Mouse (Mus musculus) stomach, embryonic 15.5 days (tissue): ENCODE data around the gene Lsamp. TPM values are rescaled to one million over a fixed set of nuclear protein-coding genes. Genes with fewer than 3 reads are reported as not detected.

ENCODE experiments used
- ATAC-seq: fragments of 200-750 bp; cut with Nextera tagmentation; 2 replicates; pipeline ENCODE4 v1.8.0; 2017; ENCODE audit warnings: low read depth, moderate number of reproducible peaks, moderate TSS enrichment; ENCODE audit not compliant: insufficient read depth, low FRiP score
- H3K27ac ChIP-seq: fragments of 300-500 bp; sonication (generic); 2 replicates; pipeline ENCODE4 v1.5.1; 2015; ENCODE audit warnings: mild to moderate bottlenecking, inconsistent platforms
- H3K27me3 ChIP-seq: fragments of 300-500 bp; sonication (generic); replicated peaks from 2 replicates; pipeline ENCODE4 v1.6.1; 2015; ENCODE audit warnings: inconsistent platforms
- H3K36me3 ChIP-seq: fragments of 300-500 bp; sonication (generic); 2 replicates; pipeline ENCODE4 v1.6.1; 2015; ENCODE audit warnings: inconsistent platforms
- H3K4me1 ChIP-seq: fragments of 300-500 bp; sonication (generic); 2 replicates; pipeline ENCODE4 v1.6.1; 2015; ENCODE audit warnings: inconsistent platforms
- H3K4me2 ChIP-seq: fragments of 300-500 bp; sonication (generic); 2 replicates; pipeline ENCODE4 v1.6.1; 2015; ENCODE audit warnings: mild to moderate bottlenecking, inconsistent platforms
- H3K4me3 ChIP-seq: fragments of 300-500 bp; sonication (generic); replicated peaks from 2 replicates; pipeline ENCODE4 v1.5.1; 2015; ENCODE audit warnings: inconsistent platforms
- H3K9ac ChIP-seq: fragments of 300-500 bp; sonication (generic); 2 replicates; pipeline ENCODE4 v1.6.1; 2015; ENCODE audit warnings: inconsistent platforms
- H3K9me3 ChIP-seq: fragments of 300-500 bp; sonication (generic); 2 replicates; pipeline ENCODE4 v1.6.1; 2016; ENCODE audit warnings: inconsistent platforms
- WGBS: fragments of 180-500 bp; shearing (Covaris S2); methylation state at CpG from one replicate; pipeline ENCODE4 v1.1.7; 2015; 5-methylcytosine and 5-hydroxymethylcytosine counted together
- polyA plus RNA-seq: library from polyadenylated mRNA; unstranded; fragments of >200 nt; fragmentation: Nextera tagmentation; extraction: Ambion mirVana; gene quantifications from 2 replicates; pipeline ENCODE4 v1.2.1, GENCODE M21; 2015

Lsamp gene
- polyA plus RNA-seq, 1 experiment from 2014 or later: 8.5 TPM

DNA sequence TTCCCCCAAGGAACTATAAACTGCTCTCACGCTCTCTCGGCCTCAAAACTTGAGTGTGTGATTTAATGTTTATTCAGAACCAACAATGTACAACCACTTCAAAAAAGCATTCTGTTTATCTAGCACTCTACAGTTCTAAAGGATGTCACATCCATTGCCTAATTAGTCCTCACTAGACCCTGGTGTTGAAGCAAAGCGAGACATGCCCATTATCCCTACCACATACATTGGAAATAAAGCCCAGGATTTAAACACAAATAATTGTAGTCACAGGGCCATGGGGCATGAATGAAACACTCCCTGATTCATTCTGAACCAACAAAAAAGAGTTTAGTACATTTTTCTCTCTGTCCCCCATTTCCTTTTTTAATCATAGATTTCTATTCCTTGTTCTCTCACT is 1567.0 kb downstream of the Lsamp start:
- no peaks in the 10 kb centered on the region for H3K27me3 ChIP-seq
- H3K9me3 ChIP-seq: no peaks in the 10 kb centered on the region
- H3K9ac ChIP-seq: no peak overlapping the region
- 73% methylated on average over 3 of the region's 3 CpGs for WGBS
- no peak overlapping the region for H3K27ac ChIP-seq
- no peak overlapping the region for H3K4me2 ChIP-seq
- H3K4me3 ChIP-seq: no peak overlapping the region
- no peak for ATAC-seq
- H3K4me1 ChIP-seq: no peaks in the 10 kb centered on the region
- no peaks in the 10 kb centered on the region for H3K36me3 ChIP-seq

DNA sequence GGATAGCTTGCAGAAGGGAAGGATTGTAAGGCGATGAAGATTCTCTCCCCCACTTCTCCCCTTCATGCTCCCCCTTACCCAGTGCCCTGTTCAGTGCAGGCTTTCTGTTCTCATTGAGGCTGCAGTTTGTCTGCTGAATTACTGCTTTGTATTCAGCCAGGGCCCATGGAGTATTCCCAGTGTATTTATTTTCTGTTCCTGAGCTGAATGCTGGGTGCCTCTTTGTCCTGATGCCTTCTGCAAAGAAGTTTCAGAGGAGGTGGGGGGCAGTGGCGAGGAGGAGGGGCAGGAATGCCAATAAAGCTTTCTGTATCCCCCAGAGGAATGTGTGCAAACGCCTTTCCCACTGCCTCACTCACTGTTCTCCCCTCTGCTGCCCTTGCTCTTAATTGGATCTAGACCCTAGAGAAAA is 1567.7 kb downstream of the Lsamp start:
- 28% methylated on average over 3 of the region's 3 CpGs for WGBS
- Histone ChIP-seq H3K36me3 (no peaks in the 10 kb centered on the region), H3K27ac (no peak overlapping the region), H3K4me2 (no peak overlapping the region), H3K27me3 (no peaks in the 10 kb centered on the region), H3K4me1 (no peaks in the 10 kb centered on the region), H3K4me3 (no peak overlapping the region), H3K9me3 (no peaks in the 10 kb centered on the region), H3K9ac (no peak overlapping the region)
- ATAC-seq: peak; percentile 27; the same call in 1 of the 2 replicates

DNA sequence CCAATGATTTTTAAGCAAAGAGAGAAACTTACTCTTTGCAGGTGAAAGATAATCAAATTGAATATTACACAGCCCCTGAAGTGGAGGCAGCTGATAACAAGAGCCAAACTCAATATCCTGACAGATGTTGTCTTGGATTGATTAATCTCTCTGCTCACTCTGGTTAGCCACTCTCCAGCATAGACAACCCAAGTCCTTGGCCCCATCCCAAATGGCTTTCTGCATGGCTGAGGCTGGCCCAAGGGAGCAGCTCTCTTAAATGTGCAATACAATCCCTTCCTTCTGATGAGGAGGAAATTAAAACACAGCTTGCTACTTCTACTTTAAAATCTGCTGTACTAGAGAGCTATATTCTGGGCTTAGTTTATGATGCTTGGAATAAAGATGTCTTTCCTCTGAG is 1572.9 kb downstream of the Lsamp start:
- Histone ChIP-seq H3K9me3 (no peaks in the 10 kb centered on the region), H3K36me3 (no peaks in the 10 kb centered on the region), H3K27me3 (no peaks in the 10 kb centered on the region), H3K9ac (no peak overlapping the region), H3K27ac (no peak overlapping the region), H3K4me3 (no peak overlapping the region), H3K4me2 (no peak overlapping the region), H3K4me1 (no peaks in the 10 kb centered on the region)
- ATAC-seq: no peak

DNA sequence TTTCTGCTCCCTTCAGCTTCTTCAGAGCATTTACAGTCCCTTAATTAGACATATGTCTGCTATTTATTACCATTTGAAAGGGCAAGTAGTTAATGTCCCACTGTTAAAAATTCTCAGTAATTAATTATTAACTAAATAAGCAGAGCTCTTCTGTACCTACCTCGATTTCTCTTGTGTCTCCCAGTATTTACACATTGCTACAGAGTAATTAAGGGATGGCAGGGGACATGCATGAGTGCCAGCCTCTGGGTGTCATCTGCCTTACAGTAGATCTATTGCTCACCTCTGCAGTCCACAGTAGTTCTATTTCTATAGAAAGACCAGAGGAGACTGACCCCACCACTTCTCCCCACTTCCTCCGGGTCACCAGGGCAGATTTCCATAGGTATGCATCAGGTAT is 1581.1 kb downstream of the Lsamp start:
- ATAC-seq: no peak
- no peak overlapping the region for H3K27ac ChIP-seq

DNA sequence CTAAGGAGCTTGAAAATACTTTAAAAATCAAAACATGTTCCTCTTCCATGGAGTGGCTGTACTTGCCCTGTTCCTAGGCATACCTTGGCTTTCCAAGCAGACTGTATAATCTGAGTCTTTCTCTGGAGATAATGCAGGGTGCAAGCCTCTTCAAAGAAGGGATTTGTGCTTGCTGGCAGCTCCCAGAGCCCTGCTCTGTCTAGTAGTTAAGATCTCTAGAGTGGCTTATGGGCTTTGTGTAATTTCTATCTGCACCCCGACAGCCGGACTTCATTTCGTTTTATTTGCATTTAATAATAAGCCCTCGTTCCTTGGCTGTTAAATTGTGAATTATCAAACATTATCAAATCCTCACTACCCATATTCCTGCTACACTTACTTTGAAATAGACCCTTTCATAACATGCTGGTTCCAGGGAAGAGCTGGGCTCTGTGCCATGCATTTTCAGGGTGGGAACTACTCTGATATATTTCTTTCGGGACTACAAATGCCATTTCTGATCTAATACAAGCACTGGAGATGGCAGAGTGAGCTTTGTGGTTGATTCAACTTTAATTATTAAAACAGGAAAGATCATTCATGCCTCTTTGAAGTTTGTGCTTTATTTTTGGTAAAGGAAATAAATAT is 1604.6 kb downstream of the Lsamp start:
- H3K4me3 ChIP-seq: no peak overlapping the region
- H3K36me3 ChIP-seq: no peaks in the 10 kb centered on the region
- ATAC-seq: no peak
- H3K4me2 ChIP-seq: no peak overlapping the region
- 72% methylated on average over 5 of the region's 5 CpGs for WGBS
- H3K9ac ChIP-seq: no peak overlapping the region
- H3K27ac ChIP-seq: no peak overlapping the region
- H3K27me3 ChIP-seq: no peaks in the 10 kb centered on the region
- H3K9me3 ChIP-seq: no peaks in the 10 kb centered on the region
- no peaks in the 10 kb centered on the region for H3K4me1 ChIP-seq

More for the DNA sequence above, 1581.1 kb downstream of the Lsamp start:
- 39% methylated on average over 2 of the region's 2 CpGs for WGBS
- no peaks in the 10 kb centered on the region for H3K27me3 ChIP-seq
- H3K9ac ChIP-seq: no peak overlapping the region
- H3K4me2 ChIP-seq: no peak overlapping the region
- H3K4me3 ChIP-seq: no peak overlapping the region
- H3K4me1 ChIP-seq: no peaks in the 10 kb centered on the region
- no peaks in the 10 kb centered on the region for H3K9me3 ChIP-seq
- no peaks in the 10 kb centered on the region for H3K36me3 ChIP-seq

DNA sequence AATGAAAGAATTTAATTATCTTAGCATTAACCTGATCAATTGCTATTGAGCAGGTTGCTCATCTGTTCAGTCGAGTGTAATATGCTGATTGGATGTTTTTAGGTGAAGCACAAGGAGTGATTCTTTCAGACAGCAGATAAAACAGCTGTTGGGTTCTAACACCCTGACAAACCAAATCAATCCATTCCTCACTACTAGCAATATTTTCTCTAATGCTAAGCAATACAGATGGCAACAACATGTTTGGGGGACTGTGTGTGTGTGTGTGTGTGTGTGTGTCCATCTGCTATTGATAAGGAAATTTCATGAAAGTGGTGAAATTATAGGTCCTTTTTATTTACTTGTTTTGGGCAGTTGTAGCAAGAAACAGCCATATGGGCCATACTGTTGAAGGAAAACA is 1628.1 kb downstream of the Lsamp start:
- Histone ChIP-seq H3K9ac (no peak overlapping the region), H3K27ac (no peak overlapping the region), H3K36me3 (no peaks in the 10 kb centered on the region), H3K27me3 (no peaks in the 10 kb centered on the region), H3K4me2 (no peak overlapping the region), H3K4me3 (no peak overlapping the region), H3K4me1 (no peaks in the 10 kb centered on the region), H3K9me3 (no peaks in the 10 kb centered on the region)
- WGBS: 61% methylated on average over 1 of the region's 1 CpGs
- no peak for ATAC-seq

DNA sequence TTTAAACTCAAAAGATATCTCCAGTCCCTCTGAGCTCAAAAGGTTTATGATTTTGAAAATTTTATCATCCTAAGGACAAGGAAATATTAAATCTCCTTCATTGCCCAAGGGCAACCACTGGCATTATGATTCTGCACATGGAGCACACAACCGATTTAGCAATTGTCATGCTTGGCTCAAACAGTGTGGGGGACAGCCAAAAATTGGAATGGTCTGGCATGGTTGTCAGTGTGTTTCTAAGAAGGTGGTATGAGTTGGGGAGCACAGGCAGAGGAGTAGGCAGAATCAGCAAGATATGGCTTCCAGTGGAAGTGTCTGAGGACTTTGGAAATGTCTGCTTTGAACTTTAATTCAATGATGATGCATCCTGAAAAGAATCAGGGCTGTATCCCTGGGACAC is 1639.7 kb downstream of the Lsamp start:
- Histone ChIP-seq H3K4me3 (no peak overlapping the region), H3K27me3 (no peaks in the 10 kb centered on the region), H3K36me3 (no peaks in the 10 kb centered on the region), H3K4me1 (no peaks in the 10 kb centered on the region), H3K9ac (no peak overlapping the region), H3K4me2 (no peak overlapping the region), H3K27ac (no peak overlapping the region), H3K9me3 (no peaks in the 10 kb centered on the region)
- no peak for ATAC-seq
- 92% methylated on average over 1 of the region's 1 CpGs for WGBS

DNA sequence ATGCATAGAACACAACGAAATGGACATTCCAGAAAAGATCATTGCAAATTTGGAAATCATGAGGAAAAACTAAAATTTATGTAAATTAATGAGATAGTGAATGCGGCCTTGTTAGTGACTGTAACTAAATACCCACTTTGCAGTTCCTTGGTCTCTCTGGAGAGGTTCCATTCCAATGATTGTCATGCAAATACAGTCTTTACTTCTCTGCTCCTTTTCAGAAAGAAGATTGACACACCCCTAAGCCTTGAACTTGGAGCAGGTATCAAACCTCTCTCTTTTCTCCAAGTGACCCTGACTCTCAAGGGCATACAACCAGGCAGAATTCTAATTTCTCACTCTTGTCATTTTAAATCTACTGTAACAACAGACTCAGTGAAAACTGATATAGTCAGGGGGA is 1649.7 kb downstream of the Lsamp start:
- WGBS: 69% methylated on average over 2 of the region's 2 CpGs
- no peaks in the 10 kb centered on the region for H3K36me3 ChIP-seq
- H3K9me3 ChIP-seq: no peaks in the 10 kb centered on the region
- H3K4me2 ChIP-seq: no peak overlapping the region
- no peak overlapping the region for H3K27ac ChIP-seq
- H3K4me1 ChIP-seq: no peaks in the 10 kb centered on the region
- H3K9ac ChIP-seq: no peak overlapping the region
- H3K27me3 ChIP-seq: no peaks in the 10 kb centered on the region
- no peak for ATAC-seq
- H3K4me3 ChIP-seq: no peak overlapping the region

DNA sequence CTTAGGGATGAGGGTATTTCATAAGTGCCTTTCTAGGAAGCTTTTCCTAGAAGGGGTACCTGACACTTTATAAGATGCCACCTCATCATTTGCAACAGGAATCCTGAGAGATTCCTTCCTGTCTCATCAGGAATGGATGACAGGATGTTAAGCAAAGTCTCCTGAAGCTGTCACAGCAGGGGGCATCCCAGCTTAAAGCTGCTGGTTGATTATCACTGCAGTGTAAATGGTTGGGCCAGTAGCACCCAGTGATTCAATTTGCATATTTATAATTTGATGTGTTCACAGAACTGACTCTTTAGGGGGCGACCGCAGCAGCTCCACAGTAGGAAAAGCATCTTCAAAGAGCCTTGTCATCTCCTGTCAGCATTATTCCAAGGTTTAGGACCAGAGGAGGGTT is 1656.7 kb downstream of the Lsamp start:
- no peak for ATAC-seq
- no peak overlapping the region for H3K4me3 ChIP-seq
- WGBS: 60% methylated on average over 2 of the region's 2 CpGs

DNA sequence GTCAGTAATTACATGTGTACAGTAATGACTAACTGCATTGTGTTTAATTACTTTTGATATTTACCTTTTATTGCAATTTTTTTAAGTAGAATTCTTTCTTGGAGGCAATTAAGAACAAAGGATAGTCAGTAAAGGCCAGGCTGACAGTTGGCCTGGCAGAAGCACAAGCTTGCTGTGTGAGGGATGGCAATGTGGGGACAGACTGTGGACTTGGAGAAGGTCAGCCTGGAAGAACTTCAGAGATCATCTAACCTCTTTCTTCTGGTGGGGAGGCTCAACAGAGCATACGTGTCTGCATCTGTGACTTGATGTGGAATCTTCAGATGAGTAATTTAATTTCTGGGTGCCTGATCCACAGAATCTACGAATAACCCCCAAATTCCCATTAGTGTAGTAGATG is 1669.1 kb downstream of the Lsamp start:
- Histone ChIP-seq H3K4me3 (no peak overlapping the region), H3K9ac (no peak overlapping the region), H3K9me3 (no peaks in the 10 kb centered on the region), H3K4me1 (no peaks in the 10 kb centered on the region), H3K27ac (no peak overlapping the region), H3K36me3 (no peaks in the 10 kb centered on the region), H3K4me2 (no peak overlapping the region), H3K27me3 (no peaks in the 10 kb centered on the region)
- ATAC-seq: no peak
- 80% methylated on average over 2 of the region's 2 CpGs for WGBS

More for the DNA sequence above, 1656.7 kb downstream of the Lsamp start:
- Histone ChIP-seq H3K9ac (no peak overlapping the region), H3K4me1 (no peaks in the 10 kb centered on the region), H3K4me2 (no peak overlapping the region), H3K36me3 (no peaks in the 10 kb centered on the region), H3K9me3 (no peaks in the 10 kb centered on the region), H3K27ac (no peak overlapping the region), H3K27me3 (no peaks in the 10 kb centered on the region)

DNA sequence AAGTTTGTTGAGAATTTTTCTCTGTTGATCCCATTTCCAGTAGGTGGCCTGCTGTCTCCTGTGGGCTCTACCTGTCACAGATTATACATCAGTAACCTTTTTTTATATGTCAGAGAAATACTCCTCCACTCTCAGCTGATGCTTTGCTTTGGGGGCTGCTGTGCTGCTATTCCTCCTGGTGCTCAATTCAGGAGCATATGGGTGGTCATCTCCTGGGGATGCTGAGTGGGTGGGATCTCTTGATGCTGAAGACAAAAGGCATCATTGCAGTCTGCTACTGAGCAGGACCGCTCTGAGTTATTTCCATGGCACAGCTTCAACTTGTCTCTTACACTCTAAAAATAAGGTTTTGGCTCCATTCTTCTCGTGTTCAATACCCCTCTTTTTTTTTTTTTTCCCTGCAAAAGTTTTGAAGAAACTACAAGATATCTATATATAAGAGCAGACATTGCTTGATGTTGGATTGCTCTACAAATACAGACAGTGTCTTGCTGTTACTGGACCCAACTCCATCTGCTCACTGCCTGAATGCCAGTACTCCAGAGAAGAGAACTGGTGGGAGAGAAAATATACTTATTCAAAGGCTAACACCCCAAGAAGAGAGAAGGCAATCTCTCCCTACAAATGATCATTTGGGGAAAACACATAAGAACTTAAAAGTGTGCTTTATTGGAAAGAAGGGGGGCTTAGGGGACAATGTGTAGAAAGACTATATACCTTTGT is 1690.3 kb downstream of the Lsamp start:
- 86% methylated on average over 2 of the region's 2 CpGs for WGBS
- H3K36me3 ChIP-seq: no peaks in the 10 kb centered on the region

DNA sequence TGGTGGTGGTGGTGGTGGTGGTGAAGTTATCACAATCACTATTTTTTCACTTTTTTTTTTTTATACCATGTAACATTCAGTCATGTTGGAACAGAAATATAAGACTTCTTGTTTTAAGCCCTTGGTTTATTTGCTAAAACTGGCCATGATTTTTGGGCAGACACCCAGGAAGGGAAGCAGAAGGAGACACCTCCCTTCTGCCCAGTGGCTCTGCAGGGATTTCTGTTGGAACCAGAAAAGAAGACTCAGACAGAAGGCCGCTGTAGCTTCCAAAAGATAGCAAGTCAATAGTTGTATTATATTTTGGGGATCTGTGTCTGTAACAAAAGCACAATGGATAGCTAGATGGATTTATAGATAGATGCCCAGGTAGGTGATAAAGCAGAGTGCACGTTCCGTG is 1691.6 kb downstream of the Lsamp start:
- H3K36me3 ChIP-seq: no peaks in the 10 kb centered on the region
- WGBS: 76% methylated on average over 3 of the region's 3 CpGs
- no peak overlapping the region for H3K27ac ChIP-seq
- H3K9ac ChIP-seq: no peak overlapping the region
- no peaks in the 10 kb centered on the region for H3K4me1 ChIP-seq
- no peak overlapping the region for H3K4me3 ChIP-seq
- H3K9me3 ChIP-seq: no peaks in the 10 kb centered on the region
- H3K27me3 ChIP-seq: no peaks in the 10 kb centered on the region
- no peak overlapping the region for H3K4me2 ChIP-seq
- ATAC-seq: no peak

More for the DNA sequence above, 1690.3 kb downstream of the Lsamp start:
- Histone ChIP-seq H3K9me3 (no peaks in the 10 kb centered on the region), H3K27ac (no peak overlapping the region), H3K4me2 (no peak overlapping the region), H3K27me3 (no peaks in the 10 kb centered on the region), H3K4me1 (no peaks in the 10 kb centered on the region), H3K4me3 (no peak overlapping the region), H3K9ac (no peak overlapping the region)
- no peak for ATAC-seq
